Mouse (Mus musculus) embryonic fibroblast, embryonic 13.5 days (primary cell): ENCODE measurements around the gene Atp2b1.

Source experiments
- CTCF ChIP-seq: IDR thresholded peaks from 2 replicates; pipeline ENCODE4 v1.5.1; 2011; ENCODE audit warnings: mild to moderate bottlenecking, control low read depth, low read length, moderate library complexity, borderline replicate concordance; ENCODE audit not compliant: insufficient read depth
- POLR2A ChIP-seq: IDR thresholded peaks from 2 replicates; pipeline ENCODE4 v1.6.1; 2011; ENCODE audit warnings: low read depth, mild to moderate bottlenecking, control low read depth, low read length, moderate library complexity

DNA sequence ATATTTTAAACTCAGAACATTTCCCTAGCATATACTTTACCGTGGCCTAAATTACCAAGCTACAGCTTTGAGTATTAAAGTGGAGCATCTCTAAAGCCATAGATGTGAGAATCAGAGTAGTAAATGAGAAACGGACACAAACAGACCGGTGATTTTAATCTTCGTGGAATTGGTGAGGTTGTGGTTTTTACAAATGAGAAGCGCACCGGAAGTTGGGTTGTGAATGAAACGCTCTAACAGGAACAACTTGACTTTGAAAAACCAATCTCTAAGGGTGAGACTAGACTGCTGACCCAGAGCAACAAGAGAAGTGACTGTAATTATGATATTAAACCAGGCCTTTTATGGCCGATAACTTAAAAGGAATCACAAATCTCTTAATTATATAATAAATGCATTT lies 16.7 kb upstream of the Atp2b1 start:
- TF ChIP-seq CTCF (no peak), POLR2A (no peak)
